Mouse (Mus musculus): ENCODE data around the gene Lifr.

- no peak for TF ChIP-seq POLR2AphosphoS2 (IDR thresholded peaks at IDR 0.05; ENCODE audit: insufficient read length, low read depth)
- no peak for TF ChIP-seq MYOD1 (IDR thresholded peaks at IDR 0.05; ENCODE audit: control insufficient read depth in 1 of 3, insufficient read length in 2 of 3, low read depth in 2 of 3)
- TF ChIP-seq TCF12 (IDR thresholded peaks at IDR 0.05; ENCODE audit: insufficient read depth, poor library complexity, severe bottlenecking) = no peak
- no peak for TF ChIP-seq SRF (IDR thresholded peaks at IDR 0.05; ENCODE audit: control insufficient read depth, insufficient read length, low read depth)
- no peak for TF ChIP-seq POLR2A (IDR thresholded peaks at IDR 0.05; ENCODE audit: insufficient read length, low read depth)
- no peak for TF ChIP-seq TCF3 (IDR thresholded peaks at IDR 0.05; ENCODE audit: insufficient read length, low read depth)
- TF ChIP-seq E2F4 (IDR thresholded peaks at IDR 0.05; ENCODE audit: insufficient read depth) = no peak
- TF ChIP-seq USF1 (IDR thresholded peaks at IDR 0.05; ENCODE audit: low read depth) = no peak
- no peak for TF ChIP-seq CEBPB (IDR thresholded peaks at IDR 0.05; ENCODE audit: insufficient read depth, poor library complexity, severe bottlenecking)
Measured at GRCm38 (mm10) chr15:7117944-7118343, 27.5 kb downstream of the Lifr start.

Measured in myocyte (in vitro differentiated cells).